Mouse (Mus musculus): Measurements from ENCODE around the gene Nhsl2.

DNA sequence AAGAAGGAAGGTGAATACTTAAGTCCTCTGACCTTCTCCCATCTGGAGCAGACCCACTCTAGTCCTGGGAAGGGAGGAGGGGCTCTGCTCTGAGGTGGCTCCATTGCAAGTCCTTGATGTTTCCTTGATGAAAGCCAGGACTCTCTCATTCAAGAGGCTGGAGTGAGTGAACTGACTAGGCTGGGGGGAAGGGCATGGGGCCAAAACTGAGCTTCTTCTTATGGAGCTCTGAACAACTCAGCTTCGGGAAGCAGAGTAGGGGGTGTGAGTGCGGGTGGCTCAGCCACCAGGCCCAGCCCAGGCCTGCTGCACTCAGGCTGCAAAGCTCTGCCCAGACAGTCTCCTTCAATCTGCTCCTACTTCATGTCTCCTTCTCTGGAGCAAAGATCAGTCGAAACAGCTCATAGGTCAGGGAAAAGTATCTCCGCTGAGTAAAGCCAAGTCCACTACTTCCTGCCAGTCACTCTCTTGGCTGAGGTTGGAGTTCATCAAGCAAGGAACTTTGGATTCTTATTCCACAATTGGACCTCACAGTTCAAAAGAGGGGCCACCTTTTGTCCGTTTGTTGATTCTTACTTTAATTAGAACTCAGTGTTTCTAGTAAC is 1.9 kb upstream of the Nhsl2 start:
- TF ChIP-seq CTCF (IDR thresholded peaks at IDR 0.05; ENCODE audit: borderline replicate concordance, insufficient read depth, low read depth, low read length) = no peak
- no peak for TF ChIP-seq POLR2A (IDR thresholded peaks at IDR 0.05; ENCODE audit: borderline replicate concordance, insufficient read depth, low read length)

Measured in cerebellum, adult 2 months (tissue).